8 mouse cellular contexts compared by ENCODE assay signal in genomic region chr2:118975855-118976254, GRCm38 (mm10). TPM values are rescaled to one million over a fixed set of nuclear protein-coding genes. Genes with fewer than 3 reads are reported as not detected.
DNase-seq lines count a peak whose midpoint lies in the region; ATAC-seq and TF ChIP-seq lines count a peak whose summit lies in the region.

No protein-coding gene starts in this region.

- H3K27me3 ChIP-seq in lung, embryonic 16.5 days (ENCODE audit: control insufficient read depth, insufficient read depth, low read depth, low read length): peaks cover 10% of the 10 kb centered on the region
- peaks cover 24% of the 10 kb centered on the region for H3K27me3 ChIP-seq in forebrain, postnatal 0 days (ENCODE audit: insufficient read depth, low read length)
- peaks cover 60% of the 10 kb centered on the region for H3K27me3 ChIP-seq in limb, embryonic 12.5 days
- H3K27me3 ChIP-seq in small intestine, adult 2 months (ENCODE audit: control insufficient read depth, insufficient read depth, low read length): peaks cover 22% of the 10 kb centered on the region

- WGBS in lung, embryonic 16.5 days: 1% methylated on average over 15 of the region's 15 CpGs
- 1% methylated on average over 15 of the region's 15 CpGs for WGBS in forebrain, postnatal 0 days
- WGBS in limb, embryonic 12.5 days: 6% methylated on average over 15 of the region's 15 CpGs
- WGBS in small intestine, adult 2 months: under 1% methylated on average over 15 of the region's 15 CpGs

- no peak for DNase-seq in lung, adult 18-20 months
- peak; percentile 70 for DNase-seq in brain, embryonic 14.5 days (ENCODE audit: low read depth)
- peak; percentile 65 for DNase-seq in forebrain, postnatal 0 days
- no peak for DNase-seq in gastrocnemius, postnatal 14 days
- no peak for DNase-seq in spleen, postnatal 36 days (ENCODE audit: low spot score in 2 of 2)

- no peak for TF ChIP-seq CTCF in brain, embryonic 14.5 days (IDR thresholded peaks at IDR 0.05; ENCODE audit: borderline replicate concordance, extremely low read depth, insufficient read depth, insufficient read length)
- no peak for TF ChIP-seq CTCF in forebrain, postnatal 0 days (IDR thresholded peaks at IDR 0.05; ENCODE audit: low read depth)
- TF ChIP-seq CTCF in small intestine, adult 2 months (IDR thresholded peaks at IDR 0.05; ENCODE audit: extremely low read depth, insufficient read length, insufficient replicate concordance, low read depth, low read length): no peak

- no peaks in the 10 kb centered on the region for H3K36me3 ChIP-seq in lung, embryonic 16.5 days (ENCODE audit: control insufficient read depth, insufficient read depth, low read length)
- H3K36me3 ChIP-seq in forebrain, postnatal 0 days (ENCODE audit: insufficient read depth): no peaks in the 10 kb centered on the region
- H3K36me3 ChIP-seq in limb, embryonic 12.5 days: no peaks in the 10 kb centered on the region
- H3K36me3 ChIP-seq in small intestine, adult 2 months (ENCODE audit: control insufficient read depth, insufficient read depth, low read length): no peaks in the 10 kb centered on the region

- peak overlapping the region; percentile 95 for H3K4me2 ChIP-seq in lung, embryonic 16.5 days (ENCODE audit: low read depth, low read length)
- peak overlapping the region; percentile 87 for H3K4me2 ChIP-seq in forebrain, postnatal 0 days (ENCODE audit: low read depth)
- peak overlapping the region; percentile 86 for H3K4me2 ChIP-seq in limb, embryonic 12.5 days

- intact Hi-C loops in gastrocnemius, postnatal 14 days (cut with DNase I; ENCODE audit: low total_unique reads): no loop called here

- peak; percentile 14 for ATAC-seq in lung, embryonic 16.5 days (ENCODE audit: low read depth)
- peak; percentile 32 for ATAC-seq in forebrain, postnatal 0 days
- no peak for ATAC-seq in limb, embryonic 12.5 days (ENCODE audit: insufficient number of reproducible peaks, insufficient read depth, low FRiP score, low TSS enrichment, low read depth)

- H3K4me3 ChIP-seq in lung, embryonic 16.5 days (ENCODE audit: low read length): peak overlapping the region; percentile 65
- H3K4me3 ChIP-seq in forebrain, postnatal 0 days (ENCODE audit: low read depth, low read length): peak overlapping the region; percentile 59
- H3K4me3 ChIP-seq in limb, embryonic 12.5 days (replicated peaks): peak overlapping the region; percentile 64
- H3K4me3 ChIP-seq in small intestine, adult 2 months (ENCODE audit: low read depth, low read length): peak overlapping the region; percentile 64

- peak overlapping the region; percentile 71 for H3K9ac ChIP-seq in lung, embryonic 16.5 days (ENCODE audit: low read length)
- H3K9ac ChIP-seq in forebrain, postnatal 0 days: peak overlapping the region; percentile 72
- peak overlapping the region; percentile 74 for H3K9ac ChIP-seq in limb, embryonic 12.5 days (replicated peaks)

- H3K4me1 ChIP-seq in lung, embryonic 16.5 days (replicated peaks; ENCODE audit: control insufficient read depth, insufficient read depth, low read length): peaks cover 6% of the 10 kb centered on the region
- 0 out of 2 replicates have a peak, but pooled peaks cover 2% of the 10 kb centered on the region for H3K4me1 ChIP-seq in forebrain, postnatal 0 days (ENCODE audit: insufficient read depth)
- H3K4me1 ChIP-seq in limb, embryonic 12.5 days (replicated peaks): peaks cover 10% of the 10 kb centered on the region
- peaks cover 2% of the 10 kb centered on the region for H3K4me1 ChIP-seq in small intestine, adult 2 months (ENCODE audit: control insufficient read depth, insufficient read depth, insufficient read length, low read length)

- no peaks in the 10 kb centered on the region for H3K9me3 ChIP-seq in lung, embryonic 16.5 days (ENCODE audit: control insufficient read depth, low read length)
- H3K9me3 ChIP-seq in forebrain, postnatal 0 days (ENCODE audit: low read length): no peaks in the 10 kb centered on the region
- no peaks in the 10 kb centered on the region for H3K9me3 ChIP-seq in limb, embryonic 12.5 days

- no peak overlapping the region for H3K27ac ChIP-seq in lung, embryonic 16.5 days (ENCODE audit: low read length)
- H3K27ac ChIP-seq in forebrain, postnatal 0 days (ENCODE audit: low read depth, low read length): peak overlapping the region; percentile 54; the same call in 1 of the 2 replicates
- no peak overlapping the region for H3K27ac ChIP-seq in limb, embryonic 12.5 days
- no peak overlapping the region for H3K27ac ChIP-seq in small intestine, adult 2 months (ENCODE audit: insufficient read depth, low read depth, low read length)

- no peak for TF ChIP-seq POLR2A in brain, embryonic 14.5 days (IDR thresholded peaks at IDR 0.05; ENCODE audit: borderline replicate concordance, extremely low read depth, insufficient read depth, insufficient read length, poor library complexity, severe bottlenecking)
- TF ChIP-seq POLR2A in small intestine, adult 2 months (IDR thresholded peaks at IDR 0.05; ENCODE audit: low read depth, low read length): no peak

RNA-seq across cellular contexts. Expression of gene Chst14, which starts 49.6 kb away (rescaled TPM):
- polyA plus RNA-seq in lung, embryonic 16.5 days (2015; fragmentation: Nextera tagmentation; extraction: Ambion mirVana): 28.6 and 29.4 TPM in 2 replicates
- polyA plus RNA-seq in brain, embryonic 14.5 days (2012; rRNA removed): 8.4 and 10.7 TPM in 2 replicates
- 2.9 and 4.0 TPM in 2 replicates for total RNA-seq in forebrain, postnatal 0 days (2014; rRNA removed)
- 3.6 and 3.9 TPM in 2 replicates for polyA plus RNA-seq in forebrain, postnatal 0 days (2015; fragmentation: Nextera tagmentation; extraction: Ambion mirVana)
- 42.9 and 45.6 TPM in 2 replicates for polyA plus RNA-seq in limb, embryonic 12.5 days (2016; fragmentation: Nextera tagmentation; extraction: Ambion mirVana)
- polyA plus RNA-seq in small intestine, adult 2 months (2012; rRNA removed): 3.8 and 4.0 TPM in 2 replicates
- 1 to 10 TPM; 5.8 to 6.2 TPM for total RNA-seq in gastrocnemius, postnatal 14 days (2021)

RNA-seq across cellular contexts. Expression of gene Ccdc32, which starts 53.3 kb away (rescaled TPM):
- 23.8 and 25.1 TPM in 2 replicates for polyA plus RNA-seq in lung, embryonic 16.5 days (2015; fragmentation: Nextera tagmentation; extraction: Ambion mirVana)
- polyA plus RNA-seq in brain, embryonic 14.5 days (2012; rRNA removed): 20.9 and 23.0 TPM in 2 replicates
- 51.4 and 52.3 TPM in 2 replicates for total RNA-seq in forebrain, postnatal 0 days (2014; rRNA removed)
- 56.3 and 64.3 TPM in 2 replicates for polyA plus RNA-seq in forebrain, postnatal 0 days (2015; fragmentation: Nextera tagmentation; extraction: Ambion mirVana)
- 20.0 and 21.8 TPM in 2 replicates for polyA plus RNA-seq in limb, embryonic 12.5 days (2016; fragmentation: Nextera tagmentation; extraction: Ambion mirVana)
- 3.9 and 10.0 TPM in 2 replicates for polyA plus RNA-seq in small intestine, adult 2 months (2012; rRNA removed)
- 1 to 10 TPM; 5.6 to 6.2 TPM for total RNA-seq in gastrocnemius, postnatal 14 days (2021)

RNA-seq across cellular contexts. Expression of gene Rpusd2, which starts 58.7 kb away (rescaled TPM):
- 3.3 and 3.5 TPM in 2 replicates for polyA plus RNA-seq in lung, embryonic 16.5 days (2015; fragmentation: Nextera tagmentation; extraction: Ambion mirVana)
- polyA plus RNA-seq in brain, embryonic 14.5 days (2012; rRNA removed): 8.0 and 8.4 TPM in 2 replicates
- 9.4 and 10.3 TPM in 2 replicates for total RNA-seq in forebrain, postnatal 0 days (2014; rRNA removed)
- polyA plus RNA-seq in forebrain, postnatal 0 days (2015; fragmentation: Nextera tagmentation; extraction: Ambion mirVana): 3.6 TPM in 2 replicates
- polyA plus RNA-seq in limb, embryonic 12.5 days (2016; fragmentation: Nextera tagmentation; extraction: Ambion mirVana): 5.4 and 6.2 TPM in 2 replicates
- 1.1 and 1.9 TPM in 2 replicates for polyA plus RNA-seq in small intestine, adult 2 months (2012; rRNA removed)
- 1 to 10 TPM; 2.7 to 3.5 TPM for total RNA-seq in gastrocnemius, postnatal 14 days (2021)

Comparison
In these comparisons a context has a peak if more than half of its experiments do, and no peak if none do; other contexts are left out.
1. DNase-seq: peak in brain, embryonic 14.5 days (single experiment) and forebrain, postnatal 0 days (single experiment); none in lung, adult 18-20 months (0 of 2), gastrocnemius, postnatal 14 days (single experiment) and spleen, postnatal 36 days (0 of 2).
2. Peak in every context shown above with its lines, with median percentiles within 50 percentile points of each other: H3K4me2 ChIP-seq, H3K4me3 ChIP-seq and H3K9ac ChIP-seq.